Mouse (Mus musculus) liver, adult 2 months (tissue): ENCODE measurements around the gene Musk.

Experiments
- CTCF ChIP-seq: fragments of 200-500 bp; IDR thresholded peaks from 2 replicates; pipeline ENCODE4 v1.5.1; 2011; ENCODE audit warnings: low read depth, low read length, control low read depth
- POLR2A ChIP-seq: fragments of 200-500 bp; IDR thresholded peaks from 2 replicates; pipeline ENCODE4 v1.6.1; 2011; ENCODE audit warnings: low read length, control low read depth; ENCODE audit not compliant: insufficient read depth; ENCODE audit errors: extremely low read depth

GRCm38 (mm10) chr4:58285687-58286086 lies at the start of gene Musk:
- TF ChIP-seq CTCF (no peak), POLR2A (no peak)
